Mouse (Mus musculus) C2C12 (cell line): Measurements from ENCODE around the gene Naaa. TPM values are rescaled to one million over a fixed set of nuclear protein-coding genes. Genes with fewer than 3 reads are reported as not detected.

Experiments used
- H3K27me3 ChIP-seq: one replicate; pipeline ENCODE4 v1.6.1; 2011; ENCODE audit not compliant: control insufficient read depth, insufficient read depth, insufficient read length
- H3K36me3 ChIP-seq: one replicate; pipeline ENCODE4 v1.6.1; 2011; ENCODE audit not compliant: control insufficient read depth, insufficient read depth
- H3K4me3 ChIP-seq: one replicate; pipeline ENCODE4 v1.5.1; 2011; ENCODE audit warnings: mild to moderate bottlenecking, control low read depth; ENCODE audit not compliant: poor library complexity, insufficient read depth, severe bottlenecking
- H3K79me2 ChIP-seq: one replicate; pipeline ENCODE4 v1.6.1; 2011; ENCODE audit not compliant: control insufficient read depth, insufficient read depth
- H3K79me3 ChIP-seq: one replicate; pipeline ENCODE4 v1.6.1; 2011; ENCODE audit warnings: low read depth, control low read depth
- H3ac ChIP-seq: one replicate; pipeline ENCODE3; 2011; ENCODE audit warnings: low read depth; ENCODE audit not compliant: control insufficient read depth, insufficient read length
- CEBPB ChIP-seq: IDR thresholded peaks from one replicate; pipeline ENCODE4 v1.6.1; 2011; ENCODE audit warnings: low read depth, mild to moderate bottlenecking, control low read depth, moderate library complexity
- CTCF ChIP-seq: IDR thresholded peaks from one replicate; pipeline ENCODE4 v1.5.1; 2011; ENCODE audit not compliant: control insufficient read depth, insufficient read depth, insufficient read length
- FOSL1 ChIP-seq: IDR thresholded peaks from one replicate; pipeline ENCODE4 v1.8.0; 2011; ENCODE audit warnings: mild to moderate bottlenecking, low read length; ENCODE audit not compliant: poor library complexity, insufficient read depth, severe bottlenecking
- MAX ChIP-seq: IDR thresholded peaks from one replicate; pipeline ENCODE4 v1.6.1; 2011; ENCODE audit warnings: mild to moderate bottlenecking, control low read depth
- MYOD1 ChIP-seq: IDR thresholded peaks from one replicate; pipeline ENCODE4 v1.6.1; 2011; ENCODE audit warnings: low read depth; ENCODE audit not compliant: control insufficient read depth, insufficient read length
- MYOG ChIP-seq: IDR thresholded peaks from one replicate; pipeline ENCODE4 v1.6.1; 2011; ENCODE audit not compliant: control insufficient read depth, insufficient read length; ENCODE audit errors: extremely low read depth
- USF1 ChIP-seq: IDR thresholded peaks from one replicate; pipeline ENCODE4 v1.6.1; 2011; ENCODE audit warnings: low read depth, mild to moderate bottlenecking, control low read depth, moderate library complexity
- polyA plus RNA-seq: library from polyadenylated mRNA; unstranded; fragments of >200 nt; fragmentation: generic; extraction: Trizol; gene quantifications from one replicate; pipeline ENCODE4 v1.2.1, GENCODE M21; 2012; ENCODE audit warnings: missing spikeins

The Naaa gene
- polyA plus RNA-seq, 1 experiment, result 5.4 TPM

GRCm38 (mm10) chr5:92278942-92279537 lies 1.1 kb upstream of the Naaa start:
- Histone ChIP-seq H3K27me3 (no peaks in the 10 kb centered on the region), H3K4me3 (no peak overlapping the region), H3ac (no peak overlapping the region), H3K36me3 (peaks cover 1% of the 10 kb centered on the region), H3K79me3 (no peaks in the 10 kb centered on the region), H3K79me2 (no peaks in the 10 kb centered on the region)
- TF ChIP-seq MYOD1, result no peak
- no peak for TF ChIP-seq CEBPB
- TF ChIP-seq CTCF, result no peak
- TF ChIP-seq USF1, result no peak
- no peak for TF ChIP-seq MYOG
- no peak for TF ChIP-seq FOSL1
- no peak for TF ChIP-seq MAX

- Histone ChIP-seq H3K27me3 (no peaks in the 10 kb centered on the region), H3K79me3 (no peaks in the 10 kb centered on the region), H3K4me3 (no peak overlapping the region), H3ac (no peak overlapping the region), H3K36me3 (no peaks in the 10 kb centered on the region), H3K79me2 (no peaks in the 10 kb centered on the region)
- no peak for TF ChIP-seq MYOG
- TF ChIP-seq MAX, result no peak
- no peak for TF ChIP-seq FOSL1
- TF ChIP-seq MYOD1, result no peak
- no peak for TF ChIP-seq CTCF
- no peak for TF ChIP-seq USF1
- TF ChIP-seq CEBPB, result no peak
These were observed 7.5 kb downstream of the Naaa start for GRCm38 (mm10) chr5:92270496-92270895.

- H3K36me3 ChIP-seq, result no peaks in the 10 kb centered on the region
- no peak overlapping the region for H3K4me3 ChIP-seq
- H3K79me3 ChIP-seq, result no peaks in the 10 kb centered on the region
- TF ChIP-seq CTCF (no peak), FOSL1 (no peak), MAX (no peak), MYOG (no peak), CEBPB (no peak), USF1 (no peak), MYOD1 (no peak)
- H3ac ChIP-seq, result no peak overlapping the region
- no peaks in the 10 kb centered on the region for H3K79me2 ChIP-seq
- H3K27me3 ChIP-seq, result no peaks in the 10 kb centered on the region
These were observed 14.1 kb downstream of the Naaa start for GRCm38 (mm10) chr5:92263761-92264359.

GRCm38 (mm10) chr5:92262646-92263045 lies 15.3 kb downstream of the Naaa start:
- H3K4me3 ChIP-seq, result no peak overlapping the region
- no peaks in the 10 kb centered on the region for H3K27me3 ChIP-seq
- no peaks in the 10 kb centered on the region for H3K79me3 ChIP-seq
- TF ChIP-seq MAX, result no peak
- no peak for TF ChIP-seq CTCF
- TF ChIP-seq CEBPB, result no peak
- no peak for TF ChIP-seq MYOG
- TF ChIP-seq USF1, result no peak
- no peak for TF ChIP-seq FOSL1
- TF ChIP-seq MYOD1, result no peak
- no peak overlapping the region for H3ac ChIP-seq
- H3K36me3 ChIP-seq, result no peaks in the 10 kb centered on the region
- no peaks in the 10 kb centered on the region for H3K79me2 ChIP-seq

- TF ChIP-seq CEBPB (no peak), MYOD1 (no peak), CTCF (no peak), MYOG (no peak), USF1 (no peak), FOSL1 (no peak), MAX (no peak)
- Histone ChIP-seq H3K4me3 (no peak within 1 kb of the TSS), H3K79me2 (no peaks in the 10 kb centered on the region), H3K36me3 (no peaks in the 10 kb centered on the region), H3K79me3 (no peaks in the 10 kb centered on the region), H3ac (no peak within 1 kb of the TSS), H3K27me3 (no peaks in the 10 kb centered on the region)
These were observed 21.8 kb downstream of the Naaa start, which contains the start of gene Ppef2 for GRCm38 (mm10) chr5:92256218-92256617. Gene Ppef2 (minus strand): TSS chr5:92256278.

GRCm38 (mm10) chr5:92254476-92254875 lies 23.5 kb downstream of the Naaa start:
- Histone ChIP-seq H3K79me3 (no peaks in the 10 kb centered on the region), H3ac (no peak overlapping the region), H3K4me3 (no peak overlapping the region), H3K36me3 (no peaks in the 10 kb centered on the region), H3K27me3 (no peaks in the 10 kb centered on the region), H3K79me2 (no peaks in the 10 kb centered on the region)
- TF ChIP-seq MYOG (no peak), MAX (no peak), FOSL1 (no peak), CEBPB (no peak), CTCF (no peak), USF1 (no peak), MYOD1 (no peak)
